Mouse (Mus musculus) lung, adult 2 months (tissue): ENCODE measurements around the gene Col8a1.

Source experiments
- CTCF ChIP-seq: fragments of 200-500 bp; IDR thresholded peaks from 2 replicates; pipeline ENCODE4 v1.5.1; 2011; ENCODE audit warnings: mild to moderate bottlenecking, low read length, control low read depth; ENCODE audit not compliant: insufficient read depth
- POLR2A ChIP-seq: fragments of 200-500 bp; IDR thresholded peaks from 2 replicates; pipeline ENCODE4 v1.6.1; 2011; ENCODE audit warnings: low read depth, mild to moderate bottlenecking, control low read depth, low read length, borderline replicate concordance; ENCODE audit errors: extremely low read depth

- TF ChIP-seq POLR2A = no peak
- TF ChIP-seq CTCF = peak; percentile 44; the same call in 1 of the 2 replicates
Observed at GRCm38 (mm10) chr16:57593422-57594157, 160.9 kb downstream of the Col8a1 start.
